Mouse (Mus musculus) ES-E14 (cell line): ENCODE data around the gene Map3k14.

ENCODE experiments used
- CHD2 ChIP-seq: IDR thresholded peaks from 2 replicates; pipeline ENCODE4 v1.6.1; 2014; ENCODE audit warnings: mild to moderate bottlenecking, low read depth, low read length, inconsistent platforms
- MAFK ChIP-seq: IDR thresholded peaks from 2 replicates; pipeline ENCODE4 v1.6.1; 2014; ENCODE audit warnings: mild to moderate bottlenecking, low read depth, low read length, inconsistent platforms; ENCODE audit not compliant: insufficient read depth
- ZC3H11A ChIP-seq: IDR thresholded peaks from 2 replicates; pipeline ENCODE4 v1.6.1; 2012; ENCODE audit warnings: low read depth, mild to moderate bottlenecking, inconsistent platforms, low read length, borderline replicate concordance
- ZNF384 ChIP-seq: IDR thresholded peaks from 2 replicates; pipeline ENCODE4 v1.6.1; 2012; ENCODE audit warnings: low read depth, low read length, inconsistent platforms

- no peak for TF ChIP-seq CHD2
- no peak for TF ChIP-seq ZC3H11A
- no peak for TF ChIP-seq MAFK
- no peak for TF ChIP-seq ZNF384
Observed at GRCm38 (mm10) chr11:103281784-103282183, 14.5 kb upstream of the Map3k14 start.
